Mouse (Mus musculus) urinary bladder, adult 18-20 months (tissue): ENCODE data around the gene Arpc3.
"Not testable (repeated sequence)": the region's sequence is repeated elsewhere in the genome, so short reads cannot be mapped to it uniquely, and the experiment has no call there.

Source experiments
- DNase-seq, 2 experiments: peaks; one replicate each; pipeline ENCODE4 v3.0.0; 2022; ENCODE audit warnings: low spot score in 2 of 2, mixed read lengths in 2 of 2

Arpc3 gene

DNA sequence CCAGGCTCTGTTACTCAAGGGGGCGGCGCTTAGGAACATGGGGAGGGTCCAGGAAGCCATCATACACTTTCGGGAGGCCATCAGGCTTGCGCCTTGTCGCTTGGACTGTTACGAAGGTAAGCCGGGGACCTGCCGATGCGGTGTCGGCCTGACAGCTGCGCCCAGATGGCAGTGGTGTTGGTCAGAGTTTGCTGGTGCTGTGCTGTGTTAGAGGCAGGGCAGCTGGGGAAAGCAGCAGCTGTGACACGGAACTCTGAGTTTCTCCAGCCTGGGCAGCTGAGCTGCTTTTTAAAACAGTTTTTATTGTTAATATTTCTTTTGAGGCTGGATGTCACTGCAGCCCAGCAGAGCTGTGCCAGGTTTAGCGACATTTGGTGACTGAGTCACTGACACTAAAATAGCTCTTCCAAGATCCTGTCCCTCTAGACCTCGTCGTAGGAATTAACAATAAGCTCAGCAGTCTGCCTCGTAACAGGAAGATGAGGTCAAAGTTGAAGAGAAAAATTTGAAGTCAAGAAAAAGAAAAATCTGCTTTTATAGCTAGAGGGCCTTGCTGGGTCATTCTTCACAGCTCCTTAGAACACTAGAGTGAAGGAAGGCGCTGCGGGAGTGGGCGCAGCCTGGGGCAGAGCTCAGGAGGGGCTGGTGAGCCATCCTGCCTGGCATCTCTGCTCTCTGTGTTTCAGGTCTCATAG lies 47.9 kb downstream of the Arpc3 start:
- DNase-seq: no peak

DNA sequence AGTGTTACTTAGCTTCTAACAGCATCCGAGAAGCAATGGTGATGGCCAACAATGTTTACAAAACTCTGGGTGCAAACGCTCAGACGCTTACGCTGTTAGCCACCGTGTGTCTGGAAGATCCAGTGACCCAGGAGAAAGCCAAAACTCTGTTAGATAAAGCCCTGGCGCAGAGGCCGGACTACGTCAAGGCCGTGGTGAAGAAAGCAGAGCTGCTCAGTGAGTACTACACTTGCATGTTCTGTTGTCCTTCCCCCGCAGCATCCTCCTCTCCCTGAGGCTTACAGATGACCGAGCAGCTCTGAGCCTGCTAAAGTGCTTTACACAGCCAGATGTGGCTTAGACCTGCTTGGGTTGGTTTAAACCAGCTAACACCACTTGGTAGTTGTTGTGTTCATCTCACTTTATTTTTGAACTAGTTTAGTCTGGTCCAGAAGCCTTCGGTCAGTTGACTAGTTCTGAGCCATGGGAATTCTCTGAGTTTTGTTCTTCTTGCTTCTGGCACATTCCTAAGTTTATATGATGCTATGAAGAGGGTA lies 48.5 kb downstream of the Arpc3 start:
- no peak for DNase-seq

DNA sequence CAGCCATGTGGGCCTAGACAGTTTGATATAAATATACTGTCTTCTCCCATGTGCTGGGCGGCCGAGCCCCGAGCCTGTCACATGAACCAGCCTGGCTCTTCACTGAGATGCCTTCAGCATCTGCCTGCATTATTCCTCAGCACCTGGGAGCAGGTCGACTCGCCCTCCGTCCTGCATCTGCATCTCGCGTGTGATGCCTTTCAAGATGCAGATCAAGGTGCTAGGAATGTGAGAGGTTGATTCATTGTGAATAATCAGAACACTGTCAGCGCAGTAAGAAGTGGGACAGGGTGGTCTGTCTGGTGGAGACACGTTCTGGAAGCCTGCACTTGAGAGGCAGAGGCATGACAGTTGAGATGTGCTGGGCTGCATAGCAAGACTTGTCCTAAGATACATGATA lies 52.8 kb downstream of the Arpc3 start:
- DNase-seq: no peak

DNA sequence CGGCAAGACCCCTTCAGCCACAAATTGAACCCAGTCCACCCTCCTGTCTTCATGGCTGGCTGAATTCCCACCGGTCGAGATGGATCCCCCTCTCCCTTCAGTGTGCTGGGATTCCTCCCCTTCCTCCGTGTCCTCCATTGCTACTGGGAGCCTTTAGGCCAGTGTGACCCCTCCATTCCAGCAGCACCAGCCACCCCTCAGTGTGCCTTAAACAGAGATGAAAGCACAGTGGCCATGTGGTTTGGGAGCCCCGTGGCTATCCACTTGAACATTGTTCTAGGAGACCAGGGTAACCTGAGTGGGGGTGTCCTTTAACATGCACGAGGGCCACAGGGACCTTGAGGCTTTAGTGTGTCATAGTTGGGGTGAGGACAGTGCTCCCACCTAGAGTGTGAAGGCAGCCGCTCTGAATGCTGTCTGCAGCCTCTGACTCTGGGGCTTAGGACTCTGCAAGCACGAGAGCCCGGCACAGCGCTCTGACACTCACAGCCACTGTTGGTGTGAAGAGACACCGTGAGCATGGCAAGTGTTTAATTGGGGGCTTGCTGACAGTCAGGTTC lies 53.5 kb downstream of the Arpc3 start:
- DNase-seq: no peak

DNA sequence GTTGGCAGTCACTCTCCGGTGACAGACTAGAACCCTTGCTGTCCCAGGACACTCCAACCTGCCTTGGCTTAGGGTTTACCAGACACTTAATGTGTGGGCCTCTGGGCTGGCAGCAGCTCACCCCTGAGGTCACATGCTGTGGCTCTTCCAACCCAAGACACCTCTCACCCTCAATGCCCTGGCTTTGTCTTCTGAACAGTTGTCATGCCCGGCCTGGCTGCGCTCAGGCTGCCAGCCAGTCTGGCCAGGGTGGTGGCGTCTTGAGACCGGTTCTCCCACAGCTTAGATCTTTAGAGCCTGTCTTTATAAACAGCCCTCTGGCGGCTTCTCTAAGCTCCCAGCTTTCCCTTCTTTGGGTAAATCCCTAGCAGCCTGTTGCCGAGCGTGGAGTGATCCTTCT lies 56.2 kb downstream of the Arpc3 start:
- DNase-seq: peak in 1 of 2 experiments; percentile 43

DNA sequence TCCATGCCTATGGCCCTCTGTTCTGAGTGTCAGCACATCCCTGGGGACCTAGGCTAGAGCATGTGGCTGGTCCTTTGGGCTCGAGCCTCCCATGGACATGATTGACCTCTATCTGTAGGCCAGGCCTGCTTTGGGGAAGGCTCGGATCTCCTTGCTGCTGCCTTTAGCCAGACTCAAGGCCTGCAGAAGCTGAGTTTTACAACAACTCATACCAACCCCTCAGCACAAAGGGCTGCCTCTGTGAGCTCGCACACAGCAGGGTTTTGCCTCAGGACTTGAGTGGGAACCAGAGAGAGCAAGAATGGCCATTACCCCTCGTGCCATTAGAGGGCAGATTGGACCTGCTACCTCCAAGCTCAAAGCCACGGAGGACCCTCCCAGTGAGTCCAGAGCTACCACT lies 57.2 kb downstream of the Arpc3 start:
- no peak for DNase-seq

DNA sequence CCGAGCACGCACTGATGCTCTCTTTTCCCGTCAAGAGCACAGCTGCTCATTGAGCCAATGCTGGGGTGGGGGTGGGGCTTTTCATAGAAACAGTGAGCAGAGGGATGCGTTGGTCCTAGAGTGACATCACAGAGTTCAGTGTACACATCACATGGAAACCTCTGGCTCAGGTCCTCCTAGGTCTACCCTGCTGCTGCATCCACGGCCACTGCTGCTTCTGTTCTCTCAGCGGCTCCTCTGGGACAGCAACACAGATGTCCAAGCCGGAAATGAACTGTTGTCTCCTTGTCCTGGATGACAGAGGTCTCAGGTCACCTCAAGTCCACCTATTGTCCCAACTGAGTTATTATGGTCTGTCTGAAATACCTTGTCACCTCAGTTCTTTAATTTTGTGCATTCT lies 58.3 kb downstream of the Arpc3 start:
- no peak for DNase-seq

DNA sequence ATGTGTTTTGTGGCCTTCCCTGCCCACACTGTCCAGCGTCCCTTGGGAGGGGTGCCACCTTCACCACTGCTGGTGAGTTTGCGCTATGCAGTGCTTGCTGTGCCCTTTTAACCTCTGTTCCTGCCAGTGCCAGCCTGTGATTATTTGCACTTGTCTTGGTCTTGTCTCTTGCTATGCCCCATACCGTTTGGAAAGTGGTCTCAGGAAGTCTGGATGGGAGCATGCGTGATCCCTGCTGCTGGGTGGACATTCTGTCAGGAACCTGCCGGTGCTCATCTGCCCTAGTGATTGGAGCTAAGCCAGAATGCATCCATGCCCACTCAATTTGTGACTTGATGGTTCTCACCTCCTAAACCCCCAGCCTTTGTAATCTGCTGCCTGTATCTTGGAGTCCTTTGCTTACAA lies 59.2 kb downstream of the Arpc3 start:
- no peak for DNase-seq

DNA sequence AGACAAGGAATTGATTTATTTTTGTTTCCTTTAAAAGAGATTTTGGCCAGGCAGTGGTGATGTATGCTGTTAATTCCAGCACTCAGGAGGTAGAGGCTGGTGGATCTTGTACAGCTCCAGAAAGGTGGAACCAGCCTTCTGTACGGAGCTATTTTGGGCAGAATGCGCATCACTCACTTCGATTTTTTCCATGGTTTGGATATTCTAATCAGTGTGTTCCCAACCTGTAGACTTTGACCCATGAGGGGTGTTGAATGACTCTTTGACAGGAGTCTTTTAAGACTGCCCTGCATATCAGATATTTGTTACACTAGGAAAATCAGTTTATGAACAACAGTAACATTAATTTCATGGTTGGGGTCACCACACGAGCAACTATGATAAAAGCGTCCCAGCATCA lies 59.6 kb downstream of the Arpc3 start:
- no peak for DNase-seq

DNA sequence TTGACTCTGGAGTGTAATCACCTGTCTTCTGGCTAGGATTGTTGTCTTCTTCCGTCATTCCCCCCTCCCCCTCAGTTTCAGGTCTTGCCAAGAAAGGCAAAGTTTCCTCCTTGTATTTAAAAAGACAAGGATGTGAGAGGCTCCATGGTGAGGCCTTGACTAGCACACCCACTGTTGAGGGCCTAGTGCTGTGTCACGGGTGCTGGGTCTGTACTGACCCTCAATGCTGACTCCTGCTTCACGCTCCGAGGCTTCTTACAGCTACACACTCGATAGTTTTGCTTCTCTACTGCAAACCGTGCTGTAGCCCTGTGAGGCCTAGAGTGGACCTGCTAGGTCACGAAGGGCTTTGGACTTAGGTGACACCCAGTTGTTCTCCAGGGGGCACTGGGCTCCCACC lies 60.5 kb downstream of the Arpc3 start:
- no peak for DNase-seq

DNA sequence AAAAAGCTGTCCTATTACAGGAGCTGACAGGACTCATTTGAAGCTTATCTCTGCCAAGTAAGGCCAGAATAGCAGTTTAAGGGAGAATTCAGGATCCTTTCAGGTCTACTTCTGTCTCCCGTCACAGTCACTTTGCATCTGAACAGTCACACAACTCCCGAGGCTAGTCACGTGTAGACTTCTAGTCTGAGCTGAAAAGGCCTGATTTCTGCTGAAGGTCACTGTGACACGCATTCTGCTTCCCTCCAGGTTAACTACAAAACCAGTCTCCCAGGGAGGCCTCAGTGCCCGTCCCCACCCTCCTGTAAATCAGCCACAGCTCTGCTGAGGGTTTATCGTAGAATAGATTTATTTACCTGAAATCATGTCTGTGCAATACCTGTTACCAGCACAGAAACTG lies 61.5 kb downstream of the Arpc3 start:
- peak in 1 of 2 experiments; percentile 46 for DNase-seq

DNA sequence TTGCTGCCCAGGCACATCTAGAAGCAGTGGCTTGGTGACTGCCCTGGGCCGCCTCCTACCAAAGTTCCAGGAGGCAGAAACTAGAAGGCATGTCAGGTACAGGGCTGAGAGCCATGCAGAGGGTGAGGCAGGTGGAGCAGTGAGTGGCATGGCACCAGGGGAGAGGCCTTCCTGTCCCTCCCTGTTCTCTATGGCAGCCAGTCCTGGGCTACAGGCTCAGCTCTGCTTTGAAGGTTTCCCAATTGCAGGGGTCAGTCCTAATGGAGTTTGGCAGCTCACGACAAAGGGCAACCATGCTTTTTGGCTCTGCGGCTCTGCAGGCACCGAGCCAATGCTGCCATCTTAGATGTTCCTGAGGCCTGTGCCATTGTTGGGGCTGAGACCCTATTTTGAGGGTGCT lies 62.8 kb downstream of the Arpc3 start:
- no peak for DNase-seq

DNA sequence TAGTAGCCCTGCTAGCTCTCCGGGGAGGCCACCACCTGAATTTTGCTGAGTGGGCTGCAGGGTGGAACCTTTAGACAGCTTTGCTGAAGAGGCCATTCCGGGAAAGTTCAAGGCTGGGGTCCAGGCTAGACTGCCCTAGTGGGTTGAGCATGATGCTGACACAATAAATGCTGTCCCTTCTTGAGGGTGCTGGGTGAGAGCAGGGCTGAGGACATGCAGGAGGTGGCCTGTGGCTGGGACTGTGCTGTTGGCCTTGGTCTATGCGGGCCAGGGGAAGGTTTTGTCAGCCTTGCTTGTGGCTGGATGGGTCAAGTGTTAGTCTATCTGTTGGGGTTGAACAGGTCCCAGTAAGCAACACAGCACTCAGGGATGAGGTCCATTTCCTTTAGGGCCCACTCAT lies 63.2 kb downstream of the Arpc3 start:
- no peak for DNase-seq

DNA sequence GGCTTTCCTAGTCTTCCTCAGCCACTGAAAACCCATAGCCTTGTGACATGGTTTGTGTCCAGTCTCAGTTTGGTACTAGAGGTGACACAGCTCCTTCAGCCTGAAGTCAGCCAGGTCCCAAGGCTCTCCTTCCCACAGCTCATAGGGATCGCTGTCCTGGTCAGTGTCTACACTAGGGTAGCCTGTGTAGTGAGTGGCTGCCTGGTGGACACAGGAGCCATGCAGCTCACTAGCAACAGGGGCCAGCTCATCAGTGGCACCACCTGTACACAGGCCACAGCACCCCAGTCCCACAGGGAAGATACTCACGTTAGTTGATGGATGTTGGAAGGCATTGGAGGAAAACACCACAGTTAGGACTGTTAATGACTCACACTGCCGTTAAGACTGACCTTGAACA lies 63.9 kb downstream of the Arpc3 start:
- DNase-seq: no peak

DNA sequence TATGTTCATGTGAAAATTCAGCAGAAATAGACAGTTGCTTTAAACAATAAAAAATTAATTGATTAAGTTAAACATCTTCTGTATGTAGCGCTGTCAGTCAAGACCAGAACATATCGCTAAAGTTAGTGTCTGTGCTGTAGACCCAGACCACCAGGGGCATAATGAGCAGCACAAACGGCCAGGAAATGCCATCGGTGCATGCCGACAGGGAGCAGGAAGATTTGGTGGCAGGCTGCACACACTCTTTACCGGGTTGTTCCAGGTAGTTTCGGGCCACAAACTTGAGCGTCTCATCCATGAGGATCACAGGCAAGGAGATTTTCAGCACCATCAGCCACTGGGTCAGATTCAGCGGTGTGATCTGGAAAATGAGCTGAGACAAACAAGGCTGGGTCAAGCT lies 65.4 kb downstream of the Arpc3 start:
- DNase-seq: not testable (repeated sequence)

DNA sequence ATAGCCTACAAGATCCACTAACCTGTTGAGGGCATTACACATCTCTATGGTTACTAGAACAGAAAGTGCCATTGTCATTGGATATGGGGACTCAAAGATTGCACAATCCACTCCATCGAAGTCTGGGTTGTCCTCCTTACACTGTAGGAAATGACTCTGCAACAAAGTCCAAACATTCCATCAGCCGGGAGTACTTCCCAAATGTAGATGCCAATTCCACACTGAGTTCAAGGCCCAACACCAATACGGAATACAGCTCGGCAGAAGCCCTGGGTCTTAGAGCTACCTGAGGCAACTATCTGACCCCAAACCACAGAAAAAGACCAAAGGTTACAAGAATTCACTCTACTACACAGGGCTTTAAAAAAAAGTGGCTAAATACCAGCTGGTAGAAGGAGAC lies 66.4 kb downstream of the Arpc3 start:
- no peak for DNase-seq

DNA sequence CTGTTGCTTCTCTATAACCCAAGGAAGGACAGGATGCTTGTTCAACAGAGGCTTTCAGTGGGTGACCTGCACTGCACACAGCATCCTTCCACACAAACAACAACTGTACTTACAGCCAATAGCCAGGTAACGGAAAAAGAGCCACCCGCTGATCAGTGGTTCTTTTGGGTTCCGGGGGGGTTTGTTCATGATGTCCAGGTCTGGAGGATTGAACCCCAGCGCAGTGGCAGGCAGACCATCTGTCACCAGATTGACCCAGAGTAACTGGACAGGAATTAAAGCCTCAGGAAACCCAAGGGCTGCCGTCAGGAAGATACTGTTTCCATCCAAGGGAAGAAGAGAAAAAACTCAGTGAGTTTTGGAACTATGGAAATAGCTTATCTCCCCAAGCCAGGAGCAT lies 67.7 kb downstream of the Arpc3 start:
- no peak for DNase-seq

DNA sequence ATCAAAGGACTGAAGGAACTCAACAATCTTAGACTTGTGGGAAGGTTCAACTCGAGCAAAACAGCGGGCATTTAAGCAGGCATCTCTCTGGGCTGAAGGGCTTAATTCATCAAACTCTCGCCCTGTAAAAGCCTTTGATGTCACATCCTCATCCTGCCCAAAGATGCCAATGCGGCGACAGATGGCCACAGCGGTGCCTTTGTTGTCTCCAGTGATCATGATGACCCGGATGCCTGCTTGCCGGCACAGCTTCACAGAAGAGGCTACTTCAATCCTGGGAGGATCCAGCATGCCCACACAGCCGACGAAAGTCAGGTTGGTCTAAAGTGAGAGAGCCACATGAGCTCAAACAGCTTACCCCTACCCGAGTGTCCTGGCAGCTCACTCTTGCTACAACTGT lies 69.0 kb downstream of the Arpc3 start:
- no peak for DNase-seq

DNA sequence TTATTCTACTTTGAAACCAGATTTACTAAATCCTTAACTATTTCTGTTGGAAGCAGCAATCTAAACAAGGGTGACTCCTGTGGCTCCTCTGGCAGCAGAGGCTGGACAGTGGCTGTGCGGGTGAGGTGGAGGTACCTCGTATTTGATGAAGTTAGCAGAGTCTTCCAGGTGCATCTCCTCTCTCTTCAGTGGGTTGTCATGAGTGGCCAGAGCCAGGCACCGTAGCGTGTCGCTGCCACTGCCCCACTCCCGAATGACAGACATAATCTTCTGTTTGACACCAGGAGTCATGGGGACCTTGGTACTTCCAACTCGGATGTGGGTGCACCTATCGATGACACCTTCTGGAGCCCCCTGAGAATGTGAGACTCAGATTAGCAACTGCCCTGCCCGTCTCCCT lies 69.8 kb downstream of the Arpc3 start:
- no peak for DNase-seq
